Mouse (Mus musculus) MEL (cell line): ENCODE data around the gene Nos3. TPM values are rescaled to one million over a fixed set of nuclear protein-coding genes. Genes with fewer than 3 reads are reported as not detected.

Experiments
- DNase-seq: peaks from one replicate; pipeline ENCODE4 v3.0.0; 2011; ENCODE audit warnings: low read depth, low spot score
- H3K27ac ChIP-seq: 2 replicates; pipeline ENCODE4 v1.5.1; 2012; ENCODE audit warnings: low read depth, mild to moderate bottlenecking, control low read depth, low read length, moderate library complexity; ENCODE audit not compliant: control insufficient read depth
- H3K27me3 ChIP-seq, 2 experiments: fragments of 150-350 bp in 1 of 2; sonication (generic) in 1 of 2; 2 replicates each; pipeline ENCODE4 v1.6.1; 2012; ENCODE audit warnings: low read length in 2 of 2, mild to moderate bottlenecking in 2 of 2, improper control_type of control experiment in 1 of 2, moderate library complexity in 1 of 2; ENCODE audit not compliant: insufficient read depth in 2 of 2, control insufficient read depth in 1 of 2
- H3K36me3 ChIP-seq, 2 experiments: 2 replicates each; pipeline ENCODE4 v1.6.1; 2012 to 2014; ENCODE audit warnings: low read length in 2 of 2, improper control_type of control experiment in 1 of 2, inconsistent platforms in 1 of 2, mild to moderate bottlenecking in 1 of 2; ENCODE audit not compliant: insufficient read depth in 2 of 2, control insufficient read depth in 1 of 2
- H3K4me1 ChIP-seq, 2 experiments: fragments of 150-350 bp in 1 of 2; sonication (generic) in 1 of 2; 2 replicates each; pipeline ENCODE4 v1.6.1; 2012; ENCODE audit warnings: low read length in 2 of 2, improper control_type of control experiment in 1 of 2, mild to moderate bottlenecking in 1 of 2; ENCODE audit not compliant: insufficient read depth in 2 of 2, control insufficient read depth in 1 of 2
- H3K4me3 ChIP-seq, 2 experiments: fragments of 150-350 bp in 1 of 2; sonication (generic) in 1 of 2; 2 replicates each; pipeline ENCODE4 v1.5.1; 2012; ENCODE audit warnings: low read depth in 2 of 2, low read length in 2 of 2, mild to moderate bottlenecking in 2 of 2, moderate library complexity in 2 of 2, control low read depth in 1 of 2, improper control_type of control experiment in 1 of 2; ENCODE audit not compliant: control insufficient read depth in 1 of 2, insufficient read depth in 1 of 2
- H3K79me2 ChIP-seq: 2 replicates; pipeline ENCODE4 v1.6.1; 2012; ENCODE audit warnings: mild to moderate bottlenecking, low read length, moderate library complexity; ENCODE audit not compliant: control insufficient read depth, poor library complexity, insufficient read depth
- H3K9ac ChIP-seq: 2 replicates; pipeline ENCODE4 v1.6.1; 2012; ENCODE audit warnings: low read depth, mild to moderate bottlenecking, control low read depth, low read length, moderate library complexity; ENCODE audit not compliant: control insufficient read depth, poor library complexity, severe bottlenecking
- H3K9me3 ChIP-seq: fragments of 150-350 bp; sonication (generic); replicated peaks from 2 replicates; pipeline ENCODE4 v1.6.1; 2012; ENCODE audit warnings: mild to moderate bottlenecking, low read length, improper control_type of control experiment, moderate library complexity; ENCODE audit not compliant: insufficient read depth
- BHLHE40 ChIP-seq: IDR thresholded peaks from 2 replicates; pipeline ENCODE4 v1.6.1; 2012; ENCODE audit warnings: low read depth, mild to moderate bottlenecking, inconsistent platforms, low read length, improper control_type of control experiment, borderline replicate concordance
- GATA1 ChIP-seq: IDR thresholded peaks from 2 replicates; pipeline ENCODE4 v1.6.1; 2011; ENCODE audit warnings: low read depth, low read length, improper control_type of control experiment
- JUND ChIP-seq: IDR thresholded peaks from 2 replicates; pipeline ENCODE4 v1.6.1; 2011; ENCODE audit warnings: low read depth, mild to moderate bottlenecking, improper control_type of control experiment, low read length
- MAX ChIP-seq: IDR thresholded peaks from 2 replicates; pipeline ENCODE4 v1.6.1; 2011; ENCODE audit warnings: low read length, improper control_type of control experiment
- MEF2A ChIP-seq: IDR thresholded peaks from 2 replicates; pipeline ENCODE4 v1.6.1; 2014; ENCODE audit warnings: low read depth, mild to moderate bottlenecking, inconsistent platforms, low read length, improper control_type of control experiment; ENCODE audit not compliant: poor library complexity, insufficient replicate concordance, severe bottlenecking; ENCODE audit errors: extremely low read depth
- MXI1 ChIP-seq: IDR thresholded peaks from 2 replicates; pipeline ENCODE4 v1.6.1; 2011; ENCODE audit warnings: mild to moderate bottlenecking, low read depth, low read length, improper control_type of control experiment
- MYB ChIP-seq: IDR thresholded peaks from 2 replicates; pipeline ENCODE4 v1.6.1; 2011; ENCODE audit warnings: mild to moderate bottlenecking, low read depth, low read length, improper control_type of control experiment
- MYC ChIP-seq: IDR thresholded peaks from 2 replicates; pipeline ENCODE4 v1.6.1; 2011; ENCODE audit warnings: low read depth, mild to moderate bottlenecking, low read length, improper control_type of control experiment, moderate library complexity
- NRF1 ChIP-seq: IDR thresholded peaks from 2 replicates; pipeline ENCODE4 v1.6.1; 2014; ENCODE audit warnings: low read depth, mild to moderate bottlenecking, inconsistent platforms, low read length, improper control_type of control experiment, moderate library complexity; ENCODE audit not compliant: poor library complexity, insufficient read depth, severe bottlenecking
- RAD21 ChIP-seq: IDR thresholded peaks from 2 replicates; pipeline ENCODE4 v1.6.1; 2011; ENCODE audit warnings: mild to moderate bottlenecking, low read depth, low read length, improper control_type of control experiment
- TAL1 ChIP-seq: IDR thresholded peaks from 2 replicates; pipeline ENCODE4 v1.6.1; 2012; ENCODE audit warnings: mild to moderate bottlenecking, inconsistent platforms, low read length, moderate library complexity, mixed read lengths
- TCF12 ChIP-seq: IDR thresholded peaks from 2 replicates; pipeline ENCODE4 v1.6.1; 2014; ENCODE audit warnings: low read depth, mild to moderate bottlenecking, inconsistent platforms, low read length, improper control_type of control experiment, moderate library complexity
- UBTF ChIP-seq: IDR thresholded peaks from 2 replicates; pipeline ENCODE4 v1.6.1; 2012; ENCODE audit warnings: low read depth, mild to moderate bottlenecking, inconsistent platforms, low read length, improper control_type of control experiment, moderate library complexity, borderline replicate concordance; ENCODE audit not compliant: insufficient read depth
- USF1 ChIP-seq: IDR thresholded peaks from 2 replicates; pipeline ENCODE4 v1.6.1; 2014; ENCODE audit warnings: low read depth, mild to moderate bottlenecking, inconsistent platforms, low read length, improper control_type of control experiment, moderate library complexity
- USF2 ChIP-seq, 2 experiments: IDR thresholded peaks; 2 replicates each; pipeline ENCODE4 v1.6.1; 2011 to 2012; ENCODE audit warnings: improper control_type of control experiment in 2 of 2, low read length in 2 of 2, borderline replicate concordance in 1 of 2, inconsistent platforms in 1 of 2, low read depth in 1 of 2, mild to moderate bottlenecking in 1 of 2; ENCODE audit not compliant: insufficient read depth in 1 of 2
- ZC3H11A ChIP-seq: IDR thresholded peaks from 2 replicates; pipeline ENCODE4 v1.6.1; 2012; ENCODE audit warnings: low read depth, mild to moderate bottlenecking, inconsistent platforms, low read length, improper control_type of control experiment
- polyA plus RNA-seq, 2 experiments: library from polyadenylated mRNA; stranded (reverse) in 1 of 2; unstranded in 1 of 2; fragments of >175 nt in 1 of 2; fragments of >200 nt in 1 of 2; gene quantifications; 2 replicates each; pipeline versions ENCODE4 v1.2.1 to v1.2.4; 2012; ENCODE audit warnings: low replicate concordance in 2 of 2, low read depth in 1 of 2; ENCODE audit not compliant: insufficient read length in 2 of 2, insufficient read depth in 1 of 2, missing spikeins in 1 of 2
- total RNA-seq: library from RNA; depleted of rRNA; stranded (reverse); fragments of 300-350 nt; gene quantifications from 2 replicates; pipeline ENCODE4 v1.2.3, GENCODE M21; 2012; rRNA removed

Nos3 gene
- total RNA-seq (2.0 and 3.9 TPM in 2 replicates), polyA plus RNA-seq (1 to 10 TPM in 1 of 2 experiments, not detected in 1; 6.2 TPM)

- H3K79me2 ChIP-seq, result no peaks in the 10 kb centered on the region
- DNase-seq, result no peak
- H3K36me3 ChIP-seq, result peaks cover 0 to 4% of the 10 kb centered on the region in 2 experiments; a peak in 2 of 4 replicates
- no peak within 1 kb of the TSS for H3K9ac ChIP-seq
- no peak within 1 kb of the TSS for H3K27ac ChIP-seq
- no peaks in the 10 kb centered on the region for H3K27me3 ChIP-seq
- TF ChIP-seq MYC (no peak), USF2 (IDR thresholded peaks at IDR 0.05; ENCODE audit: borderline replicate concordance in 1 of 2, insufficient read depth in 1 of 2, low read depth in 1 of 2, low read length in 2 of 2) (no peak), MYB (no peak), RAD21 (no peak), ZC3H11A (no peak), MEF2A (no peak), TCF12 (no peak), GATA1 (no peak), USF1 (no peak), TAL1 (no peak), NRF1 (no peak), JUND (no peak), UBTF (no peak), MAX (no peak), MXI1 (no peak)
- TF ChIP-seq, all 39 proteins: peak for 0
- H3K4me1 ChIP-seq, result peaks cover 2 to 13% of the 10 kb centered on the region in 2 experiments; a peak in 3 of 4 replicates
- no peaks in the 10 kb centered on the region for H3K9me3 ChIP-seq
- no peak within 1 kb of the TSS for H3K4me3 ChIP-seq
Measured at GRCm38 (mm10) chr5:24364508-24364907, at the start of gene Nos3. TSS of gene Nos3 (plus strand) at chr5:24364810.

GRCm38 (mm10) chr5:24319776-24320466 is 44.7 kb upstream of the Nos3 start:
- Histone ChIP-seq H3K4me3 (0 out of 4 replicates have a peak overlapping the region, but pooled peaks of 1 of the 2 experiments have one; percentile 1), H3K27ac (no peak overlapping the region), H3K9ac (0 out of 2 replicates have a peak overlapping the region, but pooled peaks have one; percentile 11), H3K79me2 (no peaks in the 10 kb centered on the region), H3K27me3 (no peaks in the 10 kb centered on the region), H3K36me3 (no peaks in the 10 kb centered on the region), H3K9me3 (no peaks in the 10 kb centered on the region), H3K4me1 (no peaks in the 10 kb centered on the region)
- DNase-seq, result peak; percentile 40
- TF ChIP-seq BHLHE40, result no peak
